Mouse (Mus musculus) hindbrain, postnatal 0 days (tissue): Measurements from ENCODE around the gene Cd19. TPM values are rescaled to one million over a fixed set of nuclear protein-coding genes. Genes with fewer than 3 reads are reported as not detected.
"Not testable (repeated sequence)": the region's sequence is repeated elsewhere in the genome, so short reads cannot be mapped to it uniquely, and the experiment has no call there.

Experiments
- ATAC-seq: fragments of 200-750 bp; cut with Nextera tagmentation; 2 replicates; pipeline ENCODE4 v1.8.0; 2017; ENCODE audit warnings: mild to moderate bottlenecking, moderate TSS enrichment, moderate library complexity
- DNase-seq: peaks from one replicate; pipeline ENCODE4 v3.0.0-alpha.2; 2015; ENCODE audit warnings: low spot score
- H3K27ac ChIP-seq: fragments of 300-500 bp; sonication (generic); 2 replicates; pipeline ENCODE4 v1.5.1; 2014; ENCODE audit warnings: mild to moderate bottlenecking
- H3K27me3 ChIP-seq: fragments of 300-500 bp; sonication (generic); 2 replicates; pipeline ENCODE4 v1.6.1; 2014; ENCODE audit warnings: low read length, mixed read lengths; ENCODE audit not compliant: insufficient read depth
- H3K36me3 ChIP-seq: fragments of 300-500 bp; sonication (generic); 2 replicates; pipeline ENCODE4 v1.6.1; 2014; ENCODE audit warnings: low read length, mixed read lengths; ENCODE audit not compliant: insufficient read depth
- H3K4me1 ChIP-seq: fragments of 300-500 bp; sonication (generic); 2 replicates; pipeline ENCODE4 v1.6.1; 2014; ENCODE audit warnings: antibody characterized with exemption, low read length, mixed read lengths; ENCODE audit not compliant: insufficient read depth
- H3K4me2 ChIP-seq: fragments of 300-500 bp; sonication (generic); 2 replicates; pipeline ENCODE4 v1.6.1; 2014; ENCODE audit warnings: low read depth, mild to moderate bottlenecking, low read length, moderate library complexity, mixed read lengths
- H3K4me3 ChIP-seq: fragments of 300-500 bp; sonication (generic); 2 replicates; pipeline ENCODE4 v1.5.1; 2014; ENCODE audit warnings: low read length
- H3K9ac ChIP-seq: fragments of 300-500 bp; sonication (generic); replicated peaks from 2 replicates; pipeline ENCODE4 v1.6.1; 2014; ENCODE audit warnings: mild to moderate bottlenecking, low read length, moderate library complexity, mixed read lengths
- H3K9me3 ChIP-seq: fragments of 300-500 bp; sonication (generic); 2 replicates; pipeline ENCODE4 v1.6.1; 2016; ENCODE audit warnings: low read length, mixed read lengths
- CTCF ChIP-seq: IDR thresholded peaks from 2 replicates; pipeline ENCODE4 v1.5.1; 2016; ENCODE audit warnings: antibody characterized with exemption, control low read depth, low read depth
- WGBS: fragments of 180-500 bp; shearing (Covaris S2); extraction: QIAGEN DNeasy Blood & Tissue Kit; methylation state at CpG from one replicate; pipeline ENCODE4 v1.1.7; 2014; 5-methylcytosine and 5-hydroxymethylcytosine counted together
- polyA plus RNA-seq: library from polyadenylated mRNA; unstranded; fragments of >200 nt; fragmentation: Nextera tagmentation; extraction: Ambion mirVana; gene quantifications from 2 replicates; pipeline ENCODE4 v1.2.1, GENCODE M21; 2015
- total RNA-seq: library from RNA; depleted of rRNA; stranded (reverse); fragments of >200 nt; gene quantifications from 2 replicates; pipeline ENCODE4 v1.2.3, GENCODE M21; 2014

Gene Cd19
- total and polyA plus RNA-seq, 2 experiments from 2014 or later: 0.05 to 0.16 TPM

DNA sequence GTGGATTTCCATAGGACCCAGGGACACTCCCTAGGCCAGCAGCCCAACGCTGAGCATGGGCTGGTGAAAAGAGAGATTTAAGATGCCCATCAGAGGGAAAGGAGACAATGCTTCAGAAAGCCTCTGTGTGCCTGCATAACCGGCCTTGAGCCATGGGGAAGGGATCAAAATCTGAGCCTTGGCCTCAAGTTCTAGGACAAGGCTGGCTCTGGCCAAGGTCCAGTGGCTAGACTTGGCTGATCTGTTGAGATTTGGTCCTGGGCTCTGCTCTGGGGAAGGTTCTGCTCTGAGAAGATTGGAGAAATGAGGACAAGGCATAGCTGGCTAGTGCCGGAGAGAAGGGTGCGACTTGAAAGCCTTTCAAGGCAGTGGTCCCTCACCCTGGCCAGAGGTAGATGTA lies 3.6 kb downstream of the Cd19 start:
- Histone ChIP-seq H3K4me2 (no peak overlapping the region), H3K27ac (no peak overlapping the region), H3K36me3 (no peaks in the 10 kb centered on the region), H3K27me3 (no peaks in the 10 kb centered on the region), H3K9me3 (no peaks in the 10 kb centered on the region), H3K9ac (no peak overlapping the region), H3K4me1 (no peaks in the 10 kb centered on the region), H3K4me3 (no peak overlapping the region)
- ATAC-seq (no peak), DNase-seq (no peak)
- TF ChIP-seq CTCF: no peak
- WGBS: 90% methylated on average over 4 of the region's 4 CpGs

DNA sequence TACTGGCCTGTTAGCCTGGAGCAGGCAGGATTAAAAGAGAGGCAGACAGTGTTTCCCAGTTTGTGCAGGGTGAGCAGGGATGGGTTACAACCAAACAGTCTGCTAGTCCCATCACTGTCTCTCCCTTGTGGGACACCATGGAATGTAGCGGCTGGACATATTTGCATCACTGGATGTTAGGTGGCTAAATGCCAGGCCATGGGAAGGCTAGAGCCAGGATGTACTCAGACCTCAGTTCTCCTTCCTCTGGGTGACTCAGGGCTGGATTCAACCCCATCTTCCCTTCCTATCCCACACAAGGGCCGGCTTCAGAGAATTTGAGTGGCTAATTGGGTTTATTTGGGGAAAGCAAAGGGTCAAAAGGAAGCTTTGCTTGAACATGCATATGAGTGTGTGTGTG lies 6.0 kb downstream of the Cd19 start:
- H3K36me3 ChIP-seq: no peaks in the 10 kb centered on the region
- no peak for ATAC-seq
- no peak for DNase-seq
- H3K4me1 ChIP-seq: no peaks in the 10 kb centered on the region
- 88% methylated on average over 2 of the region's 2 CpGs for WGBS
- H3K9me3 ChIP-seq: no peaks in the 10 kb centered on the region
- no peak overlapping the region for H3K9ac ChIP-seq
- no peak for TF ChIP-seq CTCF
- no peak overlapping the region for H3K4me2 ChIP-seq
- no peak overlapping the region for H3K27ac ChIP-seq
- H3K4me3 ChIP-seq: no peak overlapping the region
- no peaks in the 10 kb centered on the region for H3K27me3 ChIP-seq

DNA sequence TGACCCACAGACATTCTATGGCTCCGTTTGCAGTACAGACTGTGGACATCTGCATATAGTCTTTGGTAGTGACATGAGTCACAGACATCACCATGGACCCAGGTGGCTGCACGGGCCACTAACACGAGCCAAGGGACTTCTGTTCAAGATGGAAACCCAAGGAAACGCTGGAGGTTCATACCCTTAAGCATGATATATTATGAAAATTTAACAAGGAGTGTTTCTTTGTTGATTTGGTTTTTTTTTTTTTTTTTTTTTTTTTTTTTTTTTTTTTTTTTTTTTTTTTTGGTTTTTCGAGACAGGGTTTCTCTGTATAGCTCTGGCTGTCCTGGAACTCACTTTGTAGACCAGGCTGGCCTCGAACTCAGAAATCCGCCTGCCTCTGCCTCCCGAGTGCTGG lies 12.2 kb downstream of the Cd19 start:
- H3K9ac ChIP-seq, H3K36me3 ChIP-seq, H3K4me2 ChIP-seq, DNase-seq, ATAC-seq, H3K27me3 ChIP-seq, H3K9me3 ChIP-seq, H3K27ac ChIP-seq, H3K4me3 ChIP-seq, H3K4me1 ChIP-seq: not testable (repeated sequence)
- WGBS: 85% methylated on average over 8 of the region's 8 CpGs

DNA sequence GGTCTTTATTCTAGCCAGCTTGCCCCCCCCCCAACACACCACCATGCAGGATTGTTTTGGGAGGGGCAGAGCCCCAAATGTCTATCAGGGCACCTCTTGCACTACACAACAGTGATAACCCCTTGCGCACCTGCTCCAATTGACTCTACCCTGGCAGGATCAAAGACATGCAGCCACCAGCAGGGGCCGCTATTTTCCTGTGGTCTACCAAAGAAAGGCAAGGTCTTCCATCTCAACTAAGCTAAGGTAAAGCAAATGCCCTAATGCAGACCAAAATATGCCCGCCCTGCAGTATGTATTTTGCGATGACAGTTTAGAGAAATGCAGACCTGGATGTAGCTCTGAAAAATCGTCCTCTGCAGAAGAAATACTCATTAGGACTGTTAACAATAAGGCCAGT lies 15.1 kb downstream of the Cd19 start:
- no peak overlapping the region for H3K4me3 ChIP-seq
- TF ChIP-seq CTCF: peak; percentile 90
- no peaks in the 10 kb centered on the region for H3K4me1 ChIP-seq
- H3K9ac ChIP-seq: no peak overlapping the region
- H3K36me3 ChIP-seq: no peaks in the 10 kb centered on the region
- DNase-seq (peak; percentile 85), ATAC-seq (no peak)
- WGBS: 9% methylated on average over 5 of the region's 5 CpGs
- H3K9me3 ChIP-seq: no peaks in the 10 kb centered on the region
- no peaks in the 10 kb centered on the region for H3K27me3 ChIP-seq
- no peak overlapping the region for H3K27ac ChIP-seq
- no peak overlapping the region for H3K4me2 ChIP-seq

DNA sequence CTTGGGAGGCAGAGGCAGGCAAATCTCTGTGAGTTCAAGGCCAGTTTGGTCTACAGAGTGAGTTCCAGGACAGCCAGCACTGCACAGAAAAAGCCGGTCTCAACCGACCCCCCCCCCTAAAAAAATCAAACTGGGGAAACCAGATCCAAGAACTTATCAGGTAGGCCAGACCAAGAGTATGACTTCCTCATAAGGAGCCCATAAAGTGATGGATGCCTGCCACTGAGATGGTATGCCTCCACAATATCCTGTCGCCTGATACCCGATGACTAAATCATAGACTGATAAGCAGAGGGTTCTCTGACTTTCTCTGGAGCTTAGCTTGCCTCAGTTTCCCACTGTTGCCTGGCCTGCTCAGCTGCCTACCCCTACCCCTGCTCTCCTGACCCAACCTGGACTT lies 16.9 kb downstream of the Cd19 start:
- H3K27me3 ChIP-seq: no peaks in the 10 kb centered on the region
- no peak overlapping the region for H3K4me2 ChIP-seq
- no peaks in the 10 kb centered on the region for H3K9me3 ChIP-seq
- H3K27ac ChIP-seq: no peak overlapping the region
- no peaks in the 10 kb centered on the region for H3K36me3 ChIP-seq
- no peak overlapping the region for H3K9ac ChIP-seq
- H3K4me1 ChIP-seq: no peaks in the 10 kb centered on the region
- DNase-seq: no peak
- TF ChIP-seq CTCF: no peak
- H3K4me3 ChIP-seq: no peak overlapping the region
- no peak for ATAC-seq
- 92% methylated on average over 4 of the region's 4 CpGs for WGBS

DNA sequence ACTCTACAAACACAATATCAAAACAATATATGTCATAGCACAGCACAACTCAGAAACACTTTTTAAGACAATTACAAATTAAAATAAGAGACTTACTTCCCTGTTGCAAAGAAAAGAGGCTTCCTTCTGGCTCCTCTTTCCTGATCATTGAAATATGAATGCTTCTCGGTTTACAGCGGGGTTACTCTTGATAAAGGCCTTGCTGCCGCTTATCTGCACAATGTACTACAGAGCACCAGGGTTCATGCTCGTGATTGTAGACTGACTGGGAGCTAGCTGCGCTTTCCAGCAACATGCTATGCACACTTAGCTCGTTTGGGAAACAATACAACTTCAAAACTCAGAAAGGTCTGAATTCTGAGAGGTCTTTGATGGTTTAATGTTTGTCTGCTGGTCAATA lies 17.5 kb downstream of the Cd19 start:
- no peak overlapping the region for H3K4me3 ChIP-seq
- DNase-seq: no peak
- 56% methylated on average over 6 of the region's 6 CpGs for WGBS

DNA sequence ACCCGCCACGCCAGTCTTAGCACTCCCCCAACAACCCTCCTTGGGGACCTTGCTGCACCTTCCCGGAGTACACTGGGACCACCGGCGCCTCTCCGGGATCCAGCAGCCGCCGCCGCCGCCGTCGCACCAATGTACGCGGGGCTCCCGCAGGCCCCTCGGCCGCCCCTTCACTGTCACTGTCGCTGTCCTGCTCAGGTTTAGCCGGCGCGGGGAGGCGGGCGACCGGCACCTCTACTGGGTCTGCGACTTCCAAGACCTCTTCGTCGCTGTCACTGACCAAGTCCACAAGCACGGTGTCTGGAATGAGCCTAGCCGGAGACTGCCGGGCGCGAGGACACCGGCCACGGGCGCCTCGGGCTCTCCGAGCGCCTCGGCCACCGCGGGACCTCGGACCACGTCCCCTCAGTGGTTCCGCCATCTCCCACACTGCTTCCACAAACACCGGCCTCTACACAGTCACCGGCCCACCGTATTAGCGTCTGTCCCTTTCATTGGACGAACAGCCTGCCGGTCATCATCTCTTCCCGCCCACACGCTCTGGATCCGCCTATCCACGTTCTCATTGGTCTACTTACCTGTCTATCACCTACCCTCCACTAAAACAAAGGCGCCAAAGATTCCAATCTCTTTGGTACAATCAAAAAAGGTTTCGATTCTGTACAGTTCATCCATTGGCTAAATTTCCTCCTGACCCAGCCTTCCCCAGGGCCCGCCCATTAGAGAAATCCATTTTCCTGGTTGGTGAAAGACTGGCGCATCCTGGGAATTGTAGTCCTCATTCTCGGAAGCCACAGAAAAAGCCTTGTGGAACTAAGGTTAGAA lies 18.2 kb downstream of the Cd19 start, which contains the start of gene Nfatc2ip:
Gene Nfatc2ip, minus strand, starts transcription at position 440 of the 822 bp plus-strand sequence.
- Histone ChIP-seq H3K36me3 (no peaks in the 10 kb centered on the region), H3K4me3 (peak within 1 kb of the TSS; percentile 94), H3K4me1 (no peaks in the 10 kb centered on the region), H3K4me2 (peak within 1 kb of the TSS; percentile 90), H3K27me3 (no peaks in the 10 kb centered on the region), H3K27ac (peak within 1 kb of the TSS; percentile 67; the same call in 1 of the 2 replicates), H3K9me3 (no peaks in the 10 kb centered on the region), H3K9ac (peak within 1 kb of the TSS; percentile 70)
- ATAC-seq (peak; percentile 100), DNase-seq (peak; percentile 99)
- TF ChIP-seq CTCF: no peak
- WGBS: under 1% methylated on average over 59 of the region's 59 CpGs

More for the DNA sequence above, 17.5 kb downstream of the Cd19 start:
- H3K27me3 ChIP-seq: no peaks in the 10 kb centered on the region
- peak overlapping the region; percentile 27 for H3K4me2 ChIP-seq
- ATAC-seq: no peak
- no peak for TF ChIP-seq CTCF
- H3K36me3 ChIP-seq: no peaks in the 10 kb centered on the region
- H3K9me3 ChIP-seq: no peaks in the 10 kb centered on the region
- H3K9ac ChIP-seq: no peak overlapping the region
- no peaks in the 10 kb centered on the region for H3K4me1 ChIP-seq
- H3K27ac ChIP-seq: no peak overlapping the region

DNA sequence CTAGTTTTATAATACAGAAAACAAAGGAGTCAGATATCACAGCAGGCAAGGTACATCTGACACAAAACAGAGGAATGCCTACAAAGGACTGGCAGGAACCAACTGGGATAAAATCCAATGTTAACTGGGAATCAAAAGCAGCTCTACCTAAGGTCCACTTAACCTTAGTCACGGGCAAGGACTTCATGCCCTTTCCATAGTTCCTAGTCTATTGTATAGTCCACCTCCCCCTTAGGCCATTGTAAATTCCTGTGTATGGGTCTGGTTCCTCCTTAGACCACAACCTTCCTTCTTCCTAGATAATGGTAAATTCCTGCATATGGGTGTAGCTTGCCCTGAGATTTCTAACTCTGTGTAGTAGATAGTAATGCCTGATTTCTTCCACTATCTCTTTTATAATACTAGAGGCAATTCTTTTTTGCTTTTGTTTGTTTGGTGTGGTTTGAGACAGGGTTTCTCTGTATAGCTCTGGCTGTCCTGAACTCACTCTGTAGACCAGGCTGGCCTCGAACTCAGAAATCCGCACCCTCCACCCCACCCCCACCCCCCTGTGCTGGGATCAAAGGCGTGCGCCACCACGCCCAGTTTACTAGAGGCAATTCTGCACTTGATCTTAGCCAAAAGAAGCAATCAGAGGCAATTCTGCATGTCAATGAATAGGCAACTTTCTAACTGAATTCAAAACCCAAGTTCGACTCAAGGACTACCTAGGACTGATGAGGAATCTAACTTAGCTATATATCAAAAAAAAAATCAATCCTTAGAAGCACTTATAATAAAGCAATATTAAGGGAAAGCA lies 22.4 kb downstream of the Cd19 start:
- not testable (repeated sequence) for H3K27me3 ChIP-seq, H3K9me3 ChIP-seq, H3K4me3 ChIP-seq, H3K4me1 ChIP-seq, H3K9ac ChIP-seq, H3K27ac ChIP-seq, ATAC-seq, DNase-seq, H3K4me2 ChIP-seq
- 91% methylated on average over 7 of the region's 7 CpGs for WGBS
- peaks cover 13% of the 10 kb centered on the region for H3K36me3 ChIP-seq
